Mouse (Mus musculus): ENCODE measurements around the gene Tmem230. TPM values are rescaled to one million over a fixed set of nuclear protein-coding genes. Genes with fewer than 3 reads are reported as not detected.
A peak's percentile ranks its signal among the peaks of the same experiment; 100 is the strongest.

The Tmem230 gene
- polyA plus RNA-seq, 1 experiment from 2014 or later, result 14.8 TPM

- WGBS (ENCODE audit: insufficient replicate concordance), result under 1% methylated on average over 47 of the region's 47 CpGs
- peak overlapping the region; percentile 85 for H3K4me2 ChIP-seq (ENCODE audit: low read depth, low read length)
- H3K27ac ChIP-seq (ENCODE audit: low read length), result peak overlapping the region; percentile 75
- peaks cover 25% of the 10 kb centered on the region for H3K4me1 ChIP-seq (ENCODE audit: control insufficient read depth, low read depth, low read length)
- peak overlapping the region; percentile 72 for H3K4me3 ChIP-seq (ENCODE audit: low read depth, low read length)
- H3K36me3 ChIP-seq (ENCODE audit: control insufficient read depth, insufficient read depth), result no peaks in the 10 kb centered on the region
- ATAC-seq (ENCODE audit: low read depth), result peak; percentile 47
- H3K27me3 ChIP-seq (ENCODE audit: control insufficient read depth, insufficient read depth, low read depth, low read length), result no peaks in the 10 kb centered on the region
- no peaks in the 10 kb centered on the region for H3K9me3 ChIP-seq (replicated peaks; ENCODE audit: control insufficient read depth, low read length)
- H3K9ac ChIP-seq (ENCODE audit: low read depth, low read length), result peak overlapping the region; percentile 84
These were observed 16.0 kb upstream of the Tmem230 start for GRCm38 (mm10) chr2:132263421-132264265.

- Histone ChIP-seq H3K27ac (ENCODE audit: low read length) (peak within 1 kb of the TSS; percentile 75), H3K36me3 (ENCODE audit: control insufficient read depth, insufficient read depth) (no peaks in the 10 kb centered on the region)
- under 1% methylated on average over 42 of the region's 49 CpGs for WGBS (ENCODE audit: insufficient replicate concordance)
These were observed 15.3 kb upstream of the Tmem230 start, which contains the start of gene Cds2 for GRCm38 (mm10) chr2:132262879-132263398. Gene Cds2 (plus strand): TSS chr2:132263148.

GRCm38 (mm10) chr2:132262175-132262574, 14.6 kb upstream of the Tmem230 start:
- H3K4me1 ChIP-seq (ENCODE audit: control insufficient read depth, low read depth, low read length), result peaks cover 25% of the 10 kb centered on the region
- no peaks in the 10 kb centered on the region for H3K9me3 ChIP-seq (replicated peaks; ENCODE audit: control insufficient read depth, low read length)
- no peaks in the 10 kb centered on the region for H3K27me3 ChIP-seq (ENCODE audit: control insufficient read depth, insufficient read depth, low read depth, low read length)
- peak overlapping the region; percentile 75 for H3K4me2 ChIP-seq (ENCODE audit: low read depth, low read length)
- ATAC-seq (ENCODE audit: low read depth), result no peak
- H3K4me3 ChIP-seq (ENCODE audit: low read depth, low read length), result peak overlapping the region; percentile 72
- 61% methylated on average over 6 of the region's 6 CpGs for WGBS (ENCODE audit: insufficient replicate concordance)
- no peaks in the 10 kb centered on the region for H3K36me3 ChIP-seq (ENCODE audit: control insufficient read depth, insufficient read depth)
- H3K9ac ChIP-seq (ENCODE audit: low read depth, low read length), result no peak overlapping the region
- no peak overlapping the region; the same call in 1 of the 2 replicates for H3K27ac ChIP-seq (ENCODE audit: low read length)

More at GRCm38 (mm10) chr2:132262879-132263398, 15.3 kb upstream of the Tmem230 start, which contains the start of gene Cds2:
- Histone ChIP-seq H3K9ac (ENCODE audit: low read depth, low read length) (peak within 1 kb of the TSS; percentile 84), H3K4me3 (ENCODE audit: low read depth, low read length) (peak within 1 kb of the TSS; percentile 72), H3K9me3 (replicated peaks; ENCODE audit: control insufficient read depth, low read length) (no peaks in the 10 kb centered on the region), H3K27me3 (ENCODE audit: control insufficient read depth, insufficient read depth, low read depth, low read length) (no peaks in the 10 kb centered on the region), H3K4me2 (ENCODE audit: low read depth, low read length) (peak within 1 kb of the TSS; percentile 85), H3K4me1 (ENCODE audit: control insufficient read depth, low read depth, low read length) (peaks cover 25% of the 10 kb centered on the region)
- peak; percentile 98 for ATAC-seq (ENCODE audit: low read depth)

GRCm38 (mm10) chr2:132260601-132261000, 13.0 kb upstream of the Tmem230 start:
- H3K36me3 ChIP-seq (ENCODE audit: control insufficient read depth, insufficient read depth), result no peaks in the 10 kb centered on the region
- H3K27me3 ChIP-seq (ENCODE audit: control insufficient read depth, insufficient read depth, low read depth, low read length), result no peaks in the 10 kb centered on the region
- H3K4me1 ChIP-seq (ENCODE audit: control insufficient read depth, low read depth, low read length), result peaks cover 23% of the 10 kb centered on the region
- no peak overlapping the region for H3K9ac ChIP-seq (ENCODE audit: low read depth, low read length)
- no peak overlapping the region for H3K4me2 ChIP-seq (ENCODE audit: low read depth, low read length)
- no peak for ATAC-seq (ENCODE audit: low read depth)
- WGBS (ENCODE audit: insufficient replicate concordance), result 83% methylated on average over 3 of the region's 3 CpGs
- no peak overlapping the region for H3K27ac ChIP-seq (ENCODE audit: low read length)
- no peak overlapping the region for H3K4me3 ChIP-seq (ENCODE audit: low read depth, low read length)
- H3K9me3 ChIP-seq (replicated peaks; ENCODE audit: control insufficient read depth, low read length), result no peaks in the 10 kb centered on the region

GRCm38 (mm10) chr2:132257350-132258068, 9.9 kb upstream of the Tmem230 start:
- H3K9me3 ChIP-seq (replicated peaks; ENCODE audit: control insufficient read depth, low read length), result no peaks in the 10 kb centered on the region
- no peak overlapping the region for H3K4me3 ChIP-seq (ENCODE audit: low read depth, low read length)
- no peaks in the 10 kb centered on the region for H3K36me3 ChIP-seq (ENCODE audit: control insufficient read depth, insufficient read depth)
- H3K4me2 ChIP-seq (ENCODE audit: low read depth, low read length), result no peak overlapping the region
- no peaks in the 10 kb centered on the region for H3K27me3 ChIP-seq (ENCODE audit: control insufficient read depth, insufficient read depth, low read depth, low read length)
- no peak overlapping the region for H3K27ac ChIP-seq (ENCODE audit: low read length)
- H3K4me1 ChIP-seq (ENCODE audit: control insufficient read depth, low read depth, low read length), result peaks cover 3% of the 10 kb centered on the region
- ATAC-seq (ENCODE audit: low read depth), result no peak
- no peak overlapping the region for H3K9ac ChIP-seq (ENCODE audit: low read depth, low read length)
- 82% methylated on average over 6 of the region's 6 CpGs for WGBS (ENCODE audit: insufficient replicate concordance)

- peaks cover 16% of the 10 kb centered on the region for H3K4me1 ChIP-seq (ENCODE audit: control insufficient read depth, low read depth, low read length)
- H3K4me2 ChIP-seq (ENCODE audit: low read depth, low read length), result peak overlapping the region; percentile 76
- peaks cover 22% of the 10 kb centered on the region for H3K36me3 ChIP-seq (ENCODE audit: control insufficient read depth, insufficient read depth)
- under 1% methylated on average over 7 of the region's 7 CpGs for WGBS (ENCODE audit: insufficient replicate concordance)
- no peak for ATAC-seq (ENCODE audit: low read depth)
- H3K4me3 ChIP-seq (ENCODE audit: low read depth, low read length), result peak overlapping the region; percentile 79
- no peaks in the 10 kb centered on the region for H3K9me3 ChIP-seq (replicated peaks; ENCODE audit: control insufficient read depth, low read length)
- H3K9ac ChIP-seq (ENCODE audit: low read depth, low read length), result peak overlapping the region; percentile 64
- peak overlapping the region; percentile 84 for H3K27ac ChIP-seq (ENCODE audit: low read length)
- no peaks in the 10 kb centered on the region for H3K27me3 ChIP-seq (ENCODE audit: control insufficient read depth, insufficient read depth, low read depth, low read length)
These were observed 6.0 kb upstream of the Tmem230 start for GRCm38 (mm10) chr2:132253603-132254002.

- Histone ChIP-seq H3K4me1 (ENCODE audit: control insufficient read depth, low read depth, low read length) (peaks cover 23% of the 10 kb centered on the region), H3K9ac (ENCODE audit: low read depth, low read length) (peak within 1 kb of the TSS; percentile 75), H3K36me3 (ENCODE audit: control insufficient read depth, insufficient read depth) (peaks cover 29% of the 10 kb centered on the region), H3K4me3 (ENCODE audit: low read depth, low read length) (peak within 1 kb of the TSS; percentile 79), H3K27ac (ENCODE audit: low read length) (peak within 1 kb of the TSS; percentile 84), H3K4me2 (ENCODE audit: low read depth, low read length) (peak within 1 kb of the TSS; percentile 80), H3K9me3 (replicated peaks; ENCODE audit: control insufficient read depth, low read length) (no peaks in the 10 kb centered on the region), H3K27me3 (ENCODE audit: control insufficient read depth, insufficient read depth, low read depth, low read length) (no peaks in the 10 kb centered on the region)
- ATAC-seq (ENCODE audit: low read depth), result peak; percentile 98
- WGBS (ENCODE audit: insufficient replicate concordance), result under 1% methylated on average over 78 of the region's 79 CpGs
These were observed 5.2 kb upstream of the Tmem230 start, which contains the start of gene Pcna for GRCm38 (mm10) chr2:132252542-132253528. Gene Pcna (minus strand): TSS chr2:132253314.

- peak overlapping the region; percentile 79 for H3K4me3 ChIP-seq (ENCODE audit: low read depth, low read length)
- H3K27me3 ChIP-seq (ENCODE audit: control insufficient read depth, insufficient read depth, low read depth, low read length), result no peaks in the 10 kb centered on the region
- ATAC-seq (ENCODE audit: low read depth), result no peak
- H3K4me2 ChIP-seq (ENCODE audit: low read depth, low read length), result peak overlapping the region; percentile 80
- WGBS (ENCODE audit: insufficient replicate concordance), result 5% methylated on average over 8 of the region's 8 CpGs
- peaks cover 26% of the 10 kb centered on the region for H3K4me1 ChIP-seq (ENCODE audit: control insufficient read depth, low read depth, low read length)
- H3K36me3 ChIP-seq (ENCODE audit: control insufficient read depth, insufficient read depth), result peaks cover 30% of the 10 kb centered on the region
- H3K27ac ChIP-seq (ENCODE audit: low read length), result peak overlapping the region; percentile 45
- H3K9me3 ChIP-seq (replicated peaks; ENCODE audit: control insufficient read depth, low read length), result no peaks in the 10 kb centered on the region
- H3K9ac ChIP-seq (ENCODE audit: low read depth, low read length), result peak overlapping the region; percentile 75
These were observed 4.3 kb upstream of the Tmem230 start for GRCm38 (mm10) chr2:132251911-132252310.
